Mouse (Mus musculus) lung, postnatal 14 days (tissue): ENCODE measurements around the gene Ldlrad3.

Source experiments
- DNase-seq: peaks from one replicate; pipeline ENCODE4 v3.0.0; 2021

Ldlrad3 gene

DNA sequence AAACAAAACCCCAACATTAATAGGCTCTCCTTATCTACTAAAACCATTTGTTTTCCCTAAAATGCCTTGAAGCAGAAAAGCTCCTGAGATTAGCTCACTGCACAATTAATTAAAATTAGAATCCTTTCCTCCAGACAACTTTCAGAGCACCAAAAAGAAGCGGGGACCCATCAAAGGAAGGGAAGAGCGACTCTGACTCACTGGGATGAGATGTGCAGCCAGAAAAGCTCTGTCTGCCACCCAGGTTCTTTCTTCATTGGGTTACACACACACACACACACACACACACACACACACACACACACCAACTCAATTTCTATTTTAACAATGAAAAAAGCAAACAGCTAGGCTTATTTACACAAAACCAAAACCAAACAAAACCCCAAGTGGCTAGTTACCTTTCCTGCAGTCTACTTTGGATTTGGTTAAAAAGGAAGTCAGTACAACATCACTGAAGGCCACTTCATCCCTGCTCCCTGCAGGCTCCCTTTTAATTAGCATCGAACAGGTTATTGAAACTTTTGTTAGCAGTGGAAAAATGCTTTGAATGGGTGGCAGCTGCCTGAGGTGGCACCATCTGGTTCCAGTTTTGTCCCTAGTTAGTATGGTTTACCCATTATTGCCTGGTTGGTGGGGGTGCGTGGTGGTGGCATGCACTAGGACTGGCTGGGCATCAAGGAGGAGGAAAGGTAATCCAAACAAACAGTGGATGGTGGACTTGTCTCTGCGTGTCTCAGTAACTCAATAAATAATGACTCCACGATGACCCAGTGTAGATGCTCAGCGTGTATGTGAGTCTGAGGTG lies 235.3 kb downstream of the Ldlrad3 start:
- no peak for DNase-seq

- DNase-seq, result no peak
Measured at GRCm38 (mm10) chr2:101935006-101935405, 251.2 kb downstream of the Ldlrad3 start.

DNA sequence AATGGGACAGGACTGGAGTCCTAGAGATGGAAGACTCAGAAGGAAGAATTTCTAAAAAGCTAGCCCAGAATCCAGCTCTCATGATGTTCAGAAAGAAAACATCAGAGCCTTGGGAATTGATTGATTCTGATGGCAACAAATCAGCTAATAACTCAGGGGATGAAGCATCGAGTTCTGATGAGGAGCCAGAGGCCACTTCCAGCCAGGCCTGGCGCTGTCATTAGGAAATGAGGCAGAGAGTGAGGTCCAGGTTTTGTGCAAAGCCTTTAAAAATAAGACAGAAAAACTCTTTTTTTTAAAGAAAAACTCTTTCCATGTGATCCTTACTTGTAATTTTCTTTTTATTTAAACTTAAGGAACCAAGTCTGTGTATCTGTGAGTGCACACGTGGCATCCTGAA lies 252.9 kb downstream of the Ldlrad3 start:
- no peak for DNase-seq

- DNase-seq, result no peak
Measured at GRCm38 (mm10) chr2:101932169-101932936, 253.8 kb downstream of the Ldlrad3 start.

GRCm38 (mm10) chr2:101925591-101926188 lies 260.5 kb downstream of the Ldlrad3 start:
- no peak for DNase-seq

GRCm38 (mm10) chr2:101925183-101925582 lies 261.0 kb downstream of the Ldlrad3 start:
- no peak for DNase-seq

GRCm38 (mm10) chr2:101923181-101923580 lies 263.0 kb downstream of the Ldlrad3 start:
- DNase-seq, result peak; percentile 13

DNA sequence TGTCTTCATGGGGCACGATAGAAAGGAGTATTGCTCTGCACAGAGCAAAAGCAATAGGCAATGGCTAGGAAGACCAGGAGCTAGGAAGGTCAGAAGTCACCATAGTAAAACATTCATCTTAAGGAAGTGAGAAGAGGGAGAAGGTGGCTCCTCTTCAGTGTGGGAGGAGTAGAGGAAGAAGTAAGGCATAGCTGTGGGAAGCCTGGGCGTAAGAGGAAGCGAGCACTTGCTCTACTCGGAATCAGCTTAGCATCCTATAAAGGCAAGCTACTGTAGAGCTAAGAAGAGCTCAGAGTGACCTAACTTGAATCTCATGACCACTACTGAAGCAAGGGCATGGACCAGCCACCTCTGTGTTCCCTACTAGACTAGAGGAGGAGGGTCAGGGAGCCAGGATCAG lies 263.9 kb downstream of the Ldlrad3 start:
- no peak for DNase-seq

DNA sequence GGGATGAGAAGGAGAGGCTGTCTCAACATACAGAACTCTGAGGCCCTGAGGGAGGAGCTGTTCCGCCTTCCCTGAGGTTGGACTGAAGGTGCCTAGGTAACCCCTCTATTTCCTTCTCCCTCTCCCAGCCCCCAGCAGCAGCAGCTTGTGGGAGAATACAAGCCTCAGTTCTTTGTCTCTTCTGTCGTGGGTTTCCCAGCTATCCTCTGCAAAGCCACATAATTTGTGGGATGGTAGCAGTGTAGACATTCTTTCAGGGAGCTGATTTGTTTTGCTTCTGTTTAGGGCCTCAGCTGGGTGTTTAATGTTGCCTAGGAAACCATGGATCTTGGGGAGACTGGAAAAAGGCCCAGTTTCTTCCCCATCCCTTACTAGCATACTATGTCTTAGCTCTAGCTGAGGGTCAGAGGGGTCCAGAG lies 266.0 kb downstream of the Ldlrad3 start:
- no peak for DNase-seq

DNA sequence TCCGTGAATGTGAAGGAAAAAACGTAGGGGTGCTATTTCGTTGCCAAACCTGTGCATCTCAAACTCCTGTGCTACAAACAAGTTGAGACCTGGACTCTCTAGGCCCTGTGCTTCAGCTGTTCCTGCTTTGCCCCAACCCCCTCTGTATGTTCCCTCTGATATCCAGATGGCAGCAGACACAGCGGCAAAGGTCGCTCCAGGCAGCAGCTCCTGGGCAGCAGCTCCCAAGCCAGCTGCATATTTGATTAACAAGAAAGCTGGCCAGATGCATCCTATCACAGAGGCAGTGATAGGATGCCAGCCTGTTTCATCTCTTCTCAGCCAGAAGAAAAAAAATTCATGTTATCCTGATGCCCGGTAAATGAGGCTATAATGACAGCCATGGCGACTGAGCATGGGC lies 267.7 kb downstream of the Ldlrad3 start:
- DNase-seq, result no peak

- no peak for DNase-seq
Measured at GRCm38 (mm10) chr2:101909326-101910080, 276.7 kb downstream of the Ldlrad3 start.

DNA sequence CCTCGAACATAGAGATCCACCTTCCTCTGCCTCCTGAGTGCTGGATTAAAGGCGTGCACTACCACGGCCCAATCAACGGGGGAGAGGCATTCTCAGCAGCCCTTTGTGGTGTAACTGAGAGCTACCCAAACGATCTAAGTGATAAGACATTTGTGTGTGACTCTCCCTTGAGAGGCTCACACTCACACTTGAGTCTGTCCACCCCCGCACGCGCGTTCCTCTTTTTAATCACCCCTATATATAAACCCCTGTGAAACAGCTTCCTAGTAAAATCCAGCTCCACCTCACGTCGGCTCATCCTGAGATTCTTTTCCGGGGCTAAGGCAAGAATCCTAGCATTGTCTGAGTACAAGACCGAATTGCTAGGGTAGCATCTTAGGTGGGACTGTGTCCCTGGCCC lies 277.4 kb downstream of the Ldlrad3 start:
- DNase-seq, result no peak

GRCm38 (mm10) chr2:101907386-101908022 lies 278.7 kb downstream of the Ldlrad3 start:
- no peak for DNase-seq

DNA sequence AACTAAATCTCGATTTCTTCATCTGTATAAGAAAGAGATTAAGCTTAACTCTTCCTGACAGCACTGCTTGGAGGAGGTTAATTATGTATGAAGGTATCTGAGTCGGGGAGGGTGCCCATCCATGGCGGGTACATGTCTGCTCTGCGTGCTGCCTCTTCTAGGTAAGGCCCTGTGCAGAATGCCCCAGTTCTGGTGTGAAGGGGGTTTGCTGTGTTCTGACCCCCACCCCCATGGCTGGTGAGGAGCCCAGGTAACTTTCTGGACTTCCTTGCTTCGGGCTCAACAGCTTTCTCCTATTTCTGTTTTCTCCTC lies 279.9 kb downstream of the Ldlrad3 start:
- DNase-seq, result no peak

GRCm38 (mm10) chr2:101905534-101906378 lies 280.4 kb downstream of the Ldlrad3 start:
- peak; percentile 88 for DNase-seq

- no peak for DNase-seq
Measured at GRCm38 (mm10) chr2:101902196-101902595, 284.0 kb downstream of the Ldlrad3 start.
